Mouse (Mus musculus) neural tube, embryonic 12.5 days (tissue): ENCODE measurements around the gene Armc3. TPM values are rescaled to one million over a fixed set of nuclear protein-coding genes. Genes with fewer than 3 reads are reported as not detected.
"Not testable (repeated sequence)": the region's sequence is repeated elsewhere in the genome, so short reads cannot be mapped to it uniquely, and the experiment has no call there.

Experiments
- ATAC-seq: fragments of 200-750 bp; cut with Nextera tagmentation; 2 replicates; pipeline ENCODE4 v1.8.0; 2017; ENCODE audit warnings: low read depth, mild to moderate bottlenecking, moderate TSS enrichment, moderate library complexity; ENCODE audit not compliant: low FRiP score
- H3K27ac ChIP-seq: fragments of 300-500 bp; sonication (generic); 2 replicates; pipeline ENCODE4 v1.5.1; 2016
- H3K27me3 ChIP-seq: fragments of 300-500 bp; sonication (generic); replicated peaks from 2 replicates; pipeline ENCODE4 v1.6.1; 2016; ENCODE audit warnings: mild to moderate bottlenecking
- H3K36me3 ChIP-seq: fragments of 300-500 bp; sonication (generic); 2 replicates; pipeline ENCODE4 v1.6.1; 2016; ENCODE audit warnings: mild to moderate bottlenecking
- H3K4me1 ChIP-seq: fragments of 300-500 bp; sonication (generic); 2 replicates; pipeline ENCODE4 v1.6.1; 2016
- H3K4me2 ChIP-seq: fragments of 300-500 bp; sonication (generic); replicated peaks from 2 replicates; pipeline ENCODE4 v1.6.1; 2016; ENCODE audit warnings: mild to moderate bottlenecking
- H3K4me3 ChIP-seq: fragments of 300-500 bp; sonication (generic); 2 replicates; pipeline ENCODE4 v1.5.1; 2016
- H3K9ac ChIP-seq: fragments of 300-500 bp; sonication (generic); 2 replicates; pipeline ENCODE4 v1.6.1; 2016; ENCODE audit warnings: mild to moderate bottlenecking
- H3K9me3 ChIP-seq: fragments of 300-500 bp; sonication (generic); 2 replicates; pipeline ENCODE4 v1.6.1; 2016; ENCODE audit warnings: mild to moderate bottlenecking
- WGBS: fragments of 180-500 bp; shearing (Covaris S2); methylation state at CpG from one replicate; pipeline ENCODE4 v1.1.7; 2016; 5-methylcytosine and 5-hydroxymethylcytosine counted together
- polyA plus RNA-seq: library from polyadenylated mRNA; unstranded; fragments of >200 nt; fragmentation: Nextera tagmentation; extraction: Ambion mirVana; gene quantifications from 2 replicates; pipeline ENCODE4 v1.2.1, GENCODE M21; 2016

Gene Armc3
- polyA plus RNA-seq, 1 experiment from 2014 or later, result 0.37 TPM

DNA sequence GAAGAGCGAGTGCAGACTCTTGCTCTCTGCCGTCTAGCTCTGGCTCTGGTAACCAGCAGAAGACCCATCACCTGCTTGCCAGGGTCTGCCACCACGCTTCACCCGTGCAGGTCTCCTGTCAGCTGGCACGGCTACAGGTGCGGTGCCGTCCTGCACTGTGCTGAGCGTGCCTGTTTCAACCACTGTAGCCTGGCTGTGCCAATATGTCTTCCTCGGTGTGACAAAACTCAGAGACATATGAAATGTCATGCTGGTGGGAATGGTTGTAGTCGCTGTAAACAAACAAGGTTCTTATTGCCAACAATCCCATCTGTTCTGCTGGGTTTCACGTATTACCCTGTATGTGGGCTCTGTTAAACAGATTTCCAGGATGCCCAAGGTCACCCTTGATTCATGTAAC, 81.2 kb downstream of the Armc3 start:
- Histone ChIP-seq H3K27ac (no peak overlapping the region), H3K36me3 (no peaks in the 10 kb centered on the region), H3K4me3 (no peak overlapping the region), H3K9ac (no peak overlapping the region), H3K4me2 (no peak overlapping the region), H3K9me3 (no peaks in the 10 kb centered on the region), H3K4me1 (no peaks in the 10 kb centered on the region), H3K27me3 (no peaks in the 10 kb centered on the region)
- ATAC-seq, result no peak
- 93% methylated on average over 11 of the region's 11 CpGs for WGBS

DNA sequence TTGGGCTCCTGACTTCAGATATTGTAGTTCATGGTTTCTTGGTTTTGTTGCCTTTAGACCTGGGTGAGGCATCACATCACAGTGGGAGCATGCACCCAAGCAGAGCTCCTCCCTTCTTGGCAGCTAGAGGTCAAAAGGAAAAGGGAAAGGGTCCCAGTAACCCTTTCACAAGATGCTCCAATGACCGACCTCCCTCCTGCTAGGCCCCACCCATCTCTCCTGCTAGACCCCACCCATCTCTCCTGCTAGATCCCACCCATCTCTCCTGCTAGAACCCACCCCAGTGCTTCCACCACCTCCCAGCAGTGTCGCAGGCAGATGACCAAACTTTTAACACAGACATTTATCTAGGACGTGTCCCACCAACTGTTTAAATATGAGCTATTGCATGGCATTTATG, 93.3 kb downstream of the Armc3 start:
- no peaks in the 10 kb centered on the region for H3K4me1 ChIP-seq
- H3K9ac ChIP-seq, result no peak overlapping the region
- H3K4me3 ChIP-seq, result no peak overlapping the region
- no peaks in the 10 kb centered on the region for H3K27me3 ChIP-seq
- no peak overlapping the region for H3K4me2 ChIP-seq
- no peaks in the 10 kb centered on the region for H3K36me3 ChIP-seq
- ATAC-seq, result no peak
- H3K9me3 ChIP-seq, result no peaks in the 10 kb centered on the region
- whole genome bisulfite sequencing, result 51% methylated on average over 3 of the region's 3 CpGs
- H3K27ac ChIP-seq, result no peak overlapping the region

DNA sequence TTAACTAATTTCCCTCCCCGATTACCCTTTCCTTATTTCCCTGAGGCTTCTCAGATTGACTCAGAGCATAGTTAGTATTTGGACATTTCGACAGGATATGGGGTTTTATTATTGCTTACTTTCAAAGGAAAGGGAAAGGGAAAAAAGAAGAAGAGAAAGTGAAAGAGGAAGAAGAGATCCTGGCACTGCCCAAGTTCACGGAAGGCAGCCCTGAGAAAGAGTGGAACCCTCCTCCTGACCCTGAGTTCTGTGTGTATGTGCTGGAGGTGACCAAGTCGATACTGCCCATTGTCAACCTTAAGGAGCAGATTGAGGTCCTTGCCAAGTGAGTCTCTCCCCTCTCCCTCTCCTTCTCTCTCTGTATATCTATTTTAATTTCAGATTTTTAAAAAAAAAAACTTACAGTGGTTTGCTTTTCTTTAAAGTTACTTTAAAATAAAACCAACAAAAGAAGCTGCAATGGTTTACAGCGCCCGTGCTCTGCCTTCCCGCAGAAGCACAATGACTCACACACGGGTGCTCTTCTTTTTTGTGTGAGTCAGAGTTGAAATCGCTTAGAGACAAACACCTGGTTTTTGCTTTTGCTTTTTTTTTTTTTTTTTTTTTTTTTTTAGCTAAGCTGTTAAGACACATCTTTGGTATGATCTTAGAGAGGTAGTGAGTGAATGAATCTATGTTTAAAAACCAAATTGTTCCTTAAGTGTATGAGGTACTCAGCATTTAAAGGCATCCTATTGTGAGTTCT, 101.4 kb downstream of the Armc3 start:
- no peaks in the 10 kb centered on the region for H3K4me1 ChIP-seq
- H3K36me3 ChIP-seq, result no peaks in the 10 kb centered on the region
- 74% methylated on average over 9 of the region's 9 CpGs for WGBS
- no peaks in the 10 kb centered on the region for H3K9me3 ChIP-seq
- H3K9ac ChIP-seq, result no peak overlapping the region
- H3K27ac ChIP-seq, result no peak overlapping the region
- no peak for ATAC-seq
- no peaks in the 10 kb centered on the region; the same call in 1 of the 2 replicates for H3K27me3 ChIP-seq
- H3K4me3 ChIP-seq, result no peak overlapping the region
- no peak overlapping the region for H3K4me2 ChIP-seq

DNA sequence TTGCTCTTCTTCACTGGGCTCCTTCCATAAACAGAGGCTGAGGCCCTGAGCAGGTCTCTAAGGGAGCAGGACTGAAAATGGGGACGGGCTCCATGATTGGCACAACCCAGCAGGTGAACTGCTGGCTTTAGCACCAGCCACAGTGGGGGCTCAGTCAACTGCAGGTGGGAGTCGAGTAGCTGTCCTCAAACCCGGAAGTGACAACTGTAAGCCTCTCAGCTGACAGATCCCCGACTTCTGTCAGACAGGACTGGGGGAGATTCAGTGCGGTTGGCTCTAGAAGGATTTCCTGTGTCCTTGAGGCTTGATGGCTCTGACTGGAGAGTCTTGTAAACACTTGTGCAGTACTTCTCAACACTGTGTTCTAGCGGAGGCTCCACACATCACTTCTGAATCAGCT, 102.1 kb downstream of the Armc3 start:
- WGBS, result 28% methylated on average over 6 of the region's 6 CpGs
- no peak overlapping the region for H3K27ac ChIP-seq
- H3K9ac ChIP-seq, result no peak overlapping the region
- no peaks in the 10 kb centered on the region for H3K36me3 ChIP-seq
- H3K4me2 ChIP-seq, result no peak overlapping the region
- no peaks in the 10 kb centered on the region for H3K4me1 ChIP-seq
- H3K27me3 ChIP-seq, result no peaks in the 10 kb centered on the region; the same call in 1 of the 2 replicates
- no peak overlapping the region for H3K4me3 ChIP-seq
- H3K9me3 ChIP-seq, result no peaks in the 10 kb centered on the region
- ATAC-seq, result no peak

DNA sequence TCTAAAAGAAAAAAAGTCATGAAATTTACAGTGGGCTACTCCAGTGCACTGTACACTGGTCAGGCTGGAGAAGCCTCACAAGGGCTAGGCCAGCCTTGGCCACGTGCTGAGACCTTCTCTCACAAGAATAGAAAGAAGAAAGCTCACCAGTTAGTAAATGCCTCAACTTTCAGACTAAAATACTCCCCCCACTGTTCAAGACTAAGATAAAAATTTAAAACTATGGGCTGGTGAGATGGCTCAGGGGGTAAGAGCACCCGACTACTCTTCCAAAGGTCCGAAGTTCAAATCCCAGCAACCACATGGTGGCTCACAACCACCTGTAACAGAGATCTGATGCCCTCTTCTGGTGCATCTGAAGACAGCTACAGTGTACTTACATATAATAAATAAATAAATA, 104.0 kb downstream of the Armc3 start:
- not testable (repeated sequence) for H3K9ac ChIP-seq, H3K4me3 ChIP-seq, H3K27ac ChIP-seq, H3K4me1 ChIP-seq, H3K9me3 ChIP-seq, H3K27me3 ChIP-seq, H3K36me3 ChIP-seq, ATAC-seq, H3K4me2 ChIP-seq
- 86% methylated on average over 3 of the region's 3 CpGs for WGBS

DNA sequence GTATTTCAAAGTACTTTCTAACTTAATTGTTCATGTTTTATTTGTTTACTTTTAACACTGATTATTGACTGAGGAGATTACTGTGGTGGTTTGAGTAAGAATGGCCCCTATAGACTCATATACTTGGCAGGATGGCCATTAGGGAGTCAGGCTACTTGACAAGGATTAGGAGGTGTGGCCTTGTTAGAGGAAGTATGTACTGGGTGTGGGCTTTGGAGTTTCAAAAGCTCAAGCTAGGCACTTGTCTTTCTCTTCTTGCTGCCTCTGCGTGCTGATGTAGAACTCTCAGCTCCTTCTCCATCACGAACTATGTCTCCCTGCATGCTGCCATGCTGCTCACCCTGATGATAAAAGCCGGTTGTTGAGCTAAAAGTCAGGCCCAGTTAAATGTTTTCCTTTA, 111.4 kb downstream of the Armc3 start:
- H3K4me3 ChIP-seq, result no peak overlapping the region
- H3K9ac ChIP-seq, result no peak overlapping the region
- H3K9me3 ChIP-seq, result peaks cover 9% of the 10 kb centered on the region
- H3K27ac ChIP-seq, result no peak overlapping the region
- no peaks in the 10 kb centered on the region for H3K4me1 ChIP-seq
- 90% methylated on average over 3 of the region's 3 CpGs for WGBS
- ATAC-seq, result no peak
- H3K4me2 ChIP-seq, result no peak overlapping the region
- no peaks in the 10 kb centered on the region for H3K36me3 ChIP-seq
- no peaks in the 10 kb centered on the region for H3K27me3 ChIP-seq

DNA sequence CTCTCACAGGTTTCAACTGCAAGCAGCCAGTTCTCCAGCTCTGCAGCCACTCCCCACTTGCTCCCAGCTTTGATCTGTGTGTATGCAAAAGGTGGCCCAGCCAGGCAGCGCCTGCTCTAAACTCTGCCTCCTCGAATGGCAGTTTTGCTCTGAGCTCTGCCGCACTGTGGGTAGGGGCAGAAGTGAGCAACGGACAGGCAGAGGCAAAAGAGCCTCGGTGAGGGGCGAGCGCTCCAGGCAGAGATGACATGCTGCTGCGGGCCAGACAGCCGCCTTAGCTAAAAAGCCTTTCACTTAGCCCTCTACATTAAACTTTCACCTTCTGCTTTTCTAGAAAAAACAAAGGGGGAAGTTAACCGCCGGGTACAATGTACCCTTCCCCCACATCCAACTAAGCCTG, 117.0 kb downstream of the Armc3 start:
- Histone ChIP-seq H3K9me3 (peaks cover 16% of the 10 kb centered on the region), H3K27ac (no peak overlapping the region), H3K9ac (no peak overlapping the region), H3K27me3 (no peaks in the 10 kb centered on the region), H3K4me2 (no peak overlapping the region), H3K36me3 (no peaks in the 10 kb centered on the region), H3K4me3 (no peak overlapping the region), H3K4me1 (no peaks in the 10 kb centered on the region)
- no peak for ATAC-seq
- WGBS, result 44% methylated on average over 11 of the region's 11 CpGs

DNA sequence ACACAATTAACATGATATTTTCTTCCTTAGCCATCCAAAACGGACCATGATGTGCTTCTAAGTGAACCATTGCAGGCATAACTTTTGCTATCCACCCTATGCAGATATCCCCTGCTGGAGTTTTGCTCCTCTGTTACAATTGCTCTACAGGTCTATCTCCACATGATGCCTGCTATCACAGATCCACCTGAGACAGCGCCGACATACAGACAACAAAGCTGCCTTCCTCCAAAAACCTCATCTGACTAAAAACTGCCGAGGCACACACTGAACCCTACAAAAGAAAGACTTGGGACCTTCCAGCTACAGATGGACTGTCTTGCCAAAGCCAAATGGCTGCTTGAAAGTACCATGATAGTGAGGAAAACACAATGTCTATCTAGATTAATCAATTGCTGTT, 117.6 kb downstream of the Armc3 start:
- 69% methylated on average over 4 of the region's 4 CpGs for WGBS
- ATAC-seq, result no peak

DNA sequence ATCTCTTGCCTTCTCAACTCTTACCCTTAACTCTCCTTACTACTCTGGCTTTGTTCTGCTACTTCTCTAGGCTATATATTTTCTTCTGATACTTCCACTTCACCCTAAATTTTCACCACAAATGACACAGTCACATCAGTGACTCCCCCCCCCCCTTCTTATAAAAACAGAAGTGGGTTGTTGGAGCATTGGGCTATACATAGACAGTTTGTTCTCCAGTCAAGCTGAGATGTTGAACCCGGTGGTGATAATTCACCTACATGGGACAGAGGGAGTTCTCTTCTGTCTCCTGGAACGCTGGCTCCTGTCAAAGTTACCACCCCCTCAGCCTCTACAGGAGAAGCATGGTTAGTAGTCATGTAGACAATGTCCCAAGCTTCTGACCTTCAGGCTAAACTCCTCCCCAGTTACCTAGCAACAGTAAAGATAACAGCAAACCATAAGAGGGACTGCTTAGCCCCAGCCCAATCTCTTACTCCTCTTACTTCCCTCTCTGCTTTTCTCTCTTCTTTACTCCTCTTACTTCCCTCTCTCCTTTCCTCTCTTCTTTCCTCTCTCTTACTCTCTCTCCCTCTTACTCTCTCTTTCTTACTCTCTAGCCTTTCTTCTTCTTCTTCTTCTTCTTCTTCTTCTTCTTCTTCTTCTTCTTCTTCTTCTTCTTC, 118.2 kb downstream of the Armc3 start:
- not testable (repeated sequence) for H3K27me3 ChIP-seq, H3K27ac ChIP-seq, ATAC-seq, H3K4me3 ChIP-seq, H3K4me1 ChIP-seq, H3K4me2 ChIP-seq, H3K36me3 ChIP-seq, H3K9ac ChIP-seq
- WGBS, result 85% methylated on average over 2 of the region's 2 CpGs
- H3K9me3 ChIP-seq, result peaks cover 16% of the 10 kb centered on the region

More for the DNA sequence above, 117.6 kb downstream of the Armc3 start:
- no peak overlapping the region for H3K4me2 ChIP-seq
- peaks cover 16% of the 10 kb centered on the region for H3K9me3 ChIP-seq
- H3K27me3 ChIP-seq, result no peaks in the 10 kb centered on the region
- no peaks in the 10 kb centered on the region for H3K36me3 ChIP-seq
- no peak overlapping the region for H3K4me3 ChIP-seq
- H3K9ac ChIP-seq, result no peak overlapping the region
- H3K4me1 ChIP-seq, result no peaks in the 10 kb centered on the region
- no peak overlapping the region for H3K27ac ChIP-seq

DNA sequence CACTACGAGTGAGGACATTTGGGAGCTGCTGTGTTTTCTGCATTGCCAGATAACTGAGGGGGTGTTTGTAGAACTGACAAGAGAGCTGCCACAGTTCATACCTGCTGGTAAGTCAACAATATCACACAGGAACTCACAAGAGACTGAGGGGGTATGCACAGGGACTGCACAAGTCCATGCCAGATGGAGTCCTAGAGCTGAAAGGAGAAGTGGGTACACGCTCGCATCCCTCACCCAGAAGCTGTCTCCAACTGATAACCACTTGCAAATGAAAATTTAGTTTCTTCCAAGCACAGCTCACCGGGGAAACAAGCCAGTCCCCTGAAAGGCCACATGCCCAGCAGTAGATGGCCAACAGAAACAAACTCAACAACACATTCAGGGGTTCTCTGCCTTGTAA, 119.4 kb downstream of the Armc3 start:
- 92% methylated on average over 4 of the region's 4 CpGs for WGBS

DNA sequence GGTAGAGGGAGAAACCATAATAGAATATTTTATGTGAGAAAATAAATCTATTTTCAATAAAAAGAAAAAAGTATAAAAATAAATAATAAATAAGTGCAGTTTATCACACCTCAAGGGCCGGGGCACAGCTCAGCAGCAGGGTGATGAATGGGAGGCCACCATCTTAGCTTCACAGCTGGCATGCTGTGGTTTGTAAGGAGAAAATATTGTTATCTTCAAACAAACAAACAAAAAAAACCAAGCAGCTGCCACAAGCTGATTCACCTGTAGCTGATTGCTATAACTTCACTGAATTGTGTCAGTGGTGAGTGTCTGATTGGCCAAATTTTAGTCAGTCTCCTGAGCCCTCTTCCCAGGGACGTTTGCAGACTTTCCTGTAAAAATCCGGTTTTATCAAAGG, 120.2 kb downstream of the Armc3 start:
- H3K4me2 ChIP-seq, result no peak overlapping the region
- H3K9ac ChIP-seq, result no peak overlapping the region
- no peaks in the 10 kb centered on the region for H3K36me3 ChIP-seq
- 84% methylated on average over 3 of the region's 3 CpGs for WGBS
- H3K27me3 ChIP-seq, result no peaks in the 10 kb centered on the region
- no peak for ATAC-seq
- H3K27ac ChIP-seq, result no peak overlapping the region
- H3K9me3 ChIP-seq, result peaks cover 16% of the 10 kb centered on the region
- no peak overlapping the region for H3K4me3 ChIP-seq
- H3K4me1 ChIP-seq, result no peaks in the 10 kb centered on the region

More for the DNA sequence above, 119.4 kb downstream of the Armc3 start:
- no peaks in the 10 kb centered on the region for H3K36me3 ChIP-seq
- no peak for ATAC-seq
- H3K27ac ChIP-seq, result no peak overlapping the region
- H3K27me3 ChIP-seq, result no peaks in the 10 kb centered on the region
- H3K9ac ChIP-seq, result no peak overlapping the region
- H3K4me3 ChIP-seq, result no peak overlapping the region
- H3K4me2 ChIP-seq, result no peak overlapping the region
- no peaks in the 10 kb centered on the region for H3K4me1 ChIP-seq
- H3K9me3 ChIP-seq, result peaks cover 16% of the 10 kb centered on the region

DNA sequence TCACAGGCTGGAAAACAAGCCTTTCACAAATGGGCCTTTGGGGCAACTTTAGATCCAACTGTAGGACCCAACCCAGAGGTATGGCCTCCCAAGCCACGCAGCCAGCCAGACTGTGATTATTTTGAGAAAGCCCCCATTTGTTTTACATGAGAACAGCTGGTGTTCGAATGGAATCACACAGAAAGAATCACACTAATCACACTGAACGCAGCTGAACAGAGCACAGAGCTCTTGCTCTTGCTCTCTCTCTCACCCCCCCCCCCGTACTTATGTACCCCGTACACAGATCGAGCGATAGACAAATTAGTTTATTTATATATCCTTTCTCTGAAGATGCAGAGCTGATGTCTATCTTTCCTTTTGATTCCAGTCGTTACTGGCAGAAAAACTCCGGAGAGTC, 123.3 kb downstream of the Armc3 start:
- Histone ChIP-seq H3K9me3 (no peaks in the 10 kb centered on the region), H3K4me2 (no peak overlapping the region), H3K9ac (no peak overlapping the region), H3K27ac (no peak overlapping the region), H3K36me3 (no peaks in the 10 kb centered on the region), H3K27me3 (no peaks in the 10 kb centered on the region), H3K4me1 (no peaks in the 10 kb centered on the region), H3K4me3 (no peak overlapping the region)
- WGBS, result 81% methylated on average over 9 of the region's 9 CpGs
- no peak for ATAC-seq

DNA sequence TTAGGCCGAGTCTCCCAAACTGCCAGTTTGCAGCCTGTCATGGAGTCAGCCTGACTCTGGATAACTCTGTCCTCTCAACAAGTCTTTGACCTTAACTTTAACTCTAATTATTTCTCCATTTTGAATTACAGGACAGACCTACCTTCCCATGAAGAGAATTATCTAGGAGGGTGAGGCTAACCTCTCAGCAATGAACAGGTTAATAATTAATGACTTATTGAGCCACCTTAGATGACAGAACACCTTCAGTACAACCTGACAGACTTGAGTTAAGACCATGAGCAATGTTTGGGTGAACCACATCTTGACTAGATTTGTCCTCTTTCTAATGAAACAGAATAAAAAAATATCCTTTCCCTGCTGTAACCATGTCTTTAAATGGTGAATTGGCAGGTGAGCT, 127.3 kb downstream of the Armc3 start:
- H3K9me3 ChIP-seq, result no peaks in the 10 kb centered on the region
- H3K4me1 ChIP-seq, result no peaks in the 10 kb centered on the region
- H3K9ac ChIP-seq, result no peak overlapping the region
- ATAC-seq, result no peak
- H3K4me2 ChIP-seq, result no peak overlapping the region
- WGBS, result 85% methylated on average over 1 of the region's 1 CpGs
- H3K4me3 ChIP-seq, result no peak overlapping the region
- H3K36me3 ChIP-seq, result no peaks in the 10 kb centered on the region
- H3K27ac ChIP-seq, result no peak overlapping the region
- H3K27me3 ChIP-seq, result no peaks in the 10 kb centered on the region
